Mouse (Mus musculus) thymus, adult 2 months (tissue): Measurements from ENCODE around the gene Gpc6.

Experiments used
- CTCF ChIP-seq: fragments of 200-500 bp; IDR thresholded peaks from 2 replicates; pipeline ENCODE4 v1.5.1; 2012; ENCODE audit warnings: mild to moderate bottlenecking, control low read depth, low read length, moderate library complexity, borderline replicate concordance; ENCODE audit not compliant: control insufficient read depth, poor library complexity, insufficient read depth; ENCODE audit errors: extremely low read depth
- POLR2A ChIP-seq: fragments of 200-500 bp; IDR thresholded peaks from 2 replicates; pipeline ENCODE4 v1.6.1; 2012; ENCODE audit warnings: mild to moderate bottlenecking, low read length, control low read depth, moderate library complexity; ENCODE audit not compliant: control insufficient read depth, poor library complexity, insufficient read depth; ENCODE audit errors: extremely low read depth

- TF ChIP-seq POLR2A: no peak
- TF ChIP-seq CTCF: no peak
Observed at GRCm38 (mm10) chr14:117385731-117386270, 460.7 kb downstream of the Gpc6 start.
